Mouse (Mus musculus) regulatory T cell (primary cell): ENCODE data around the gene Ap2b1.

Source experiments
- in situ Hi-C: fragments of 300-600 bp; cut with MboI, MseI; formaldehyde crosslinking; loops from one replicate; pipeline ENCODE4 v1.15.1; 2025; ENCODE audit warnings: high pct_unique_total_duplicates

Gene Ap2b1

DNA sequence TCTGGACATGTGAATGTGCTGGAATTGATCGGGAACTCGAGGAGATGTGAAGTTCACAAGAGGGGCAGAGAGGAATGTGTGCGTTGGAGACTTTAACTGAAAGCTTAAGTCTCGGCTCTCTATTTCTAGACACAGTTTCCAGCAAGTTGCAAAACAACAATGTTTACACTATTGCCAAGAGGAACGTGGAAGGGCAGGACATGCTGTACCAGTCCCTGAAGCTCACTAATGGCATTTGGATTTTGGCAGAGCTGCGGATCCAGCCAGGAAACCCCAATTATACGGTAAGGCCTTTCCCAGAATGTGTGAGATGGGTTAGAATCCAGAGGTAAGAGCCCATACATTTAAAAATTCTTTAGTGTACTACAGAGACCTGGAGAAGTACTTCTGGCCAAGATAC lies 98.8 kb downstream of the Ap2b1 start:
- in situ Hi-C loops = no loop called here

DNA sequence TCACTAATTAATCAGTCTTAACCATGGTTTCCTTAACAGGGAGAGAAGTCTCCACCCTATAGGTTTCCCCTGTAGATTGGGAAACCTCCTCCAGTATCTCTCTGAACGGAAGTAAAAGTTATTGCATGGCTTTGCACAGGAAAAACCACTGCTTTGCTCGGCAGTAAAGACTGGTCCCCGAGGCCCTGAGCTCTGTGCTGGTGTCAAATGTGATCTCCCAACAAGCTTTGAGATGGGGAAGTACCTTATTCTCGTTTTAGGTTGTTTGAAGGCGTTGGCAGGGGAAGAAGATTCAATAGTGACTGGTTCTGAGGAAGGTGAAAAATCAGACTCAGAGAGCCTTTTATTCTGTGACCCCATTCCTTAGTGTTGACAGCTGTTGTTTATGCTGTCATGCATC lies 99.9 kb downstream of the Ap2b1 start:
- in situ Hi-C loops = no loop called here

DNA sequence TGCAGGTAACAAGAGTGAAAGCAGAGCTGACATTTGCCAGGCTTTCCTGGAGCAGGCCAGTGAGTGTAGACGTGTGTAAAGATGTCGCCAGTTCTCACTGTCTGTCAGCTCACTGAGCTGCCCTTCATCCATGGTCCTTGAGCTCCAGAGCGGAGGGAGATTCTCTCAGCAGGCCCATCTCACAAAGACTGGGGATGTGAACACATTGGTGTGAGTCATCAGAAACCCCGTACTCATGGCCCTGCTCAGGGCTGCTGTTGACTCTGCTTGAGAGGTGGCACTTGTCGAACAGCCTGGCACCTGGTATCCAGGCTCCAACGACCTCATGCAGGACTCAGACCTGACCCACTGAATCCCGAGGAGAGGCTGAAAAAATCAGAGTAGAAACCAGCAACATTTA lies 105.0 kb downstream of the Ap2b1 start:
- in situ Hi-C loops = no loop called here

DNA sequence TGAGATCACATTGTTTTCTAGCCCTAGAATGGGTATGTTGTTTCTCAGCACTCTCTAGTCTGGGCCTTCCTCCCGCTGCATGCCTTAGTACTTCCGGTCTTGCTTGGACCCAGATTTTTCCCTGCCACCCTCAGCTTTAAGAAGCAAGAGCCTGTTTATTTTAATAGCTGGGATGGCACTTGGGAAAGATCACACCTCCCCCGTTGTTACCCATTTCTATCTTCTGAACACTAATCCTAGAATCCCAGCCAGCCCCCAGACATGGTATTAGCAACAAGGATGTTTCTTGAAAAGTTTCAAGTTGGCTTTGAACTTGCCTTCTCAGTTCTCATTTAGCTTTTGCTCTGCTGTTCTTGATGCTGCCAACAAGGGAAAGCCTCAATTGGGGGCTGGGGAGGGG lies 107.6 kb downstream of the Ap2b1 start:
- in situ Hi-C loops = no loop called here

DNA sequence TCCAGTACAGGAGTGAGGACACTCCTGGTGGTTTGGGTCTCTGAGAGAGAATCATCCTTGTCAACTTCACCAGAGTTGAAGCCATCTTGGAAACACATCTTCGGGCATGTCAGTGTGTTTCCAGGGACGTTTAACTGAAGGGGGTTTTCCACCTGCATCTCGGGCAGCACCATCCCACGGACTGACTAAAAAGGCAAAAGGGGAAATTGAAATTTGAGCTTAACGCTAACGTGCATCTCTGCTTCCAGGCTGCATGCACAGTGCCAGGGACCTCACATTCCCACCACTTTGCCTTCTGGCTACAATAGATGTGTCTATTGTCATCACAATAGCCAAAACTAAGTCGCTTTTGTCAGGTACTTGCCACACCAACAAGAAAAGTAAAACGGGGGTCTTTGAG lies 109.4 kb downstream of the Ap2b1 start:
- in situ Hi-C loops = no loop called here

DNA sequence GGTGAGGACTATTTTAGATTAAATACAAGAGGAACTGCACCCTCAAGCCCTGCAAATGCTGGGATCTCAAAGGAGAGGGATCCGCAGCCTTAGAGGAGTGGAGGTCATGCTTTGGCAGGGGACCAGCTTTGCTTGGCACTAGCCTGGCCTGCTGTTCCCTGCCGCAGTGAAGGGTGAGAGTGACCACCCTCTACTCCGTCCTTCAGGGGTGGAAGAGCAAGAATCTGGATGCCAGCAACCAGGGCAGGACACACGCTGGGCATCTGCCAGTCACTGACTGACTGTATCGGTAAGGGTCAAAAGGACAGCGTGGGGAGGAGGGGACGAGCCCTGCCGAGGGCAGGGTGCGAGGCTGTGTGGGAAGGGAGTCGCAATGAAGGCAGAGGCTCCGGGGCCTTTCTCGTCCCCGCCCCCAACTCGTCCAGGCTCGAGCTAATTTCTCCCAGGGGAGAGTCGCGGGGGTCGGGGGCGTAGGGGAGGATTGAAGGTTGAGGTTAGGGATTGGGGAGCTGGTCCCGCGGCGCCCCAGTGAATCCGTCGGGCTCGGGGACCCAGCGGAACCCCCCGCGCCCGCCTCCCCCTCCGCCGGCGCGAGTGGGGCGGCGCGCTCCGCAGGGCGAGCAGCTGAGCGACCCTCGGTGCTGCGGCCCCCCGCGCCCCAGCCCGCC lies 110.4 kb downstream of the Ap2b1 start, which contains the start of gene Rasl10b:
Rasl10b (plus strand) TSS at position 51 of the 668 bp plus-strand sequence.
- in situ Hi-C loops = no loop called here

DNA sequence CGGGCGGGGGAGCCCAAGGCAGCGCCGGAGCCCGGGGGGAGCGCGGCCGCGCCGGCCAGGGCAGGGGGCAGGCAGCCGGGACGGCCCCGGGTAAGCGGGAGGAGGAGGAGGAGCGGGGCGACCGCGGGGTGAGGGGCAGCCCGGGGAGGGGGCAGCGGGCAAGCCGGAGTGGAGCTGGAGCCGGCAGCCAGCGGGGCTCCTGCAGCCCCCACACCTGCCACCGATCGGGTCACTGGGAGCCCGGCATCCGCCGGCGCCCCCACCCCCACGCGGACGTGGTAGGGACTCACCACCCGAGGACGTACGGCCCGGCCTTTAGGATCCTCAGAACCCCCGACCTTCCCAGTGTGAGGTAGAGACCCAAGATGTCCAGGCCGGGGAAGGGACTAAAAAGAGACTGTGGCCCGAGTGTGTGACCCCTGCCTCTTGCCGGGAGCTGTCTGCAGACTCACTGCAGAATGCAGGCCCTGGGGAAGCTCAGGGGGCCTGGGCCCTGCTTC lies 111.0 kb downstream of the Ap2b1 start:
- in situ Hi-C loops = no loop called here

DNA sequence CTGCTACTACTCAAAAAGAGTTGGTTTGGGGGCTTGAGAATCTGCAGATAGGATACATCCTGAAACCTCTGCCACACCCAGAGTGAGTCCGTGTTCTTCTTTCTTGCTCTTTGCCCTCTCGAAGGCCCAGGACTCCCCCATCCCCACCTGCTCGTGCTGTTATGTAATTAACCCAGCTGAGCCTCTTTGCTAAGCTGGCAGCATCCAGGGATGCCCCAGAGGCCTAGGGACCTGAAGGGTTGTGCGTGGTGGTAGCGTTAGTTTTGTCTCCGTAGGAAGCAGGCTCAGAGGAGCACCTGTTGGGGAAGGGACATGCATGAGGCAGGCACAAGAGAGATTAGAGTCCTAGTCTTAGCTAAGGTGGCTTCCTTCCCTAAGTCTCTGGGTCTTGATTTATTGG lies 111.7 kb downstream of the Ap2b1 start:
- in situ Hi-C loops = no loop called here

DNA sequence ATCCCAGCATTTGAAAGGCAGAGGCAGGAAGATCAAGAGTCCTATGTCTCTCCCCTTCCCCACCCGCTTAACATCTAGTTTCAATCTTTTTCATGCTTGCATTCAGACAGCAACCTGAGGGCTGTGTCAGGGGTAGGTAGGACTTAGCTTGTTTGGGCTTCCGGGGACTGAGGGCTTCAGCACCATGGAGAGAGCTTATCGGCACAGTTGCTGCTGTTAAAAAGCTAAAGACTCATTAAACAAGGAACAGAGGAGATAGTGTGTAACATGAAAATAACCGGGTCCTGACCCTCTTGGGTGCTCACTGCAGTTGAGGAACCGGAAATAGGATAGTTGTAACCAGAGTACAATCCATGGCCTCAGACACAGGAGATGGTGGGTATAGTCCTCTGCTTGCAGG lies 118.3 kb downstream of the Ap2b1 start:
- in situ Hi-C loops = no loop called here

DNA sequence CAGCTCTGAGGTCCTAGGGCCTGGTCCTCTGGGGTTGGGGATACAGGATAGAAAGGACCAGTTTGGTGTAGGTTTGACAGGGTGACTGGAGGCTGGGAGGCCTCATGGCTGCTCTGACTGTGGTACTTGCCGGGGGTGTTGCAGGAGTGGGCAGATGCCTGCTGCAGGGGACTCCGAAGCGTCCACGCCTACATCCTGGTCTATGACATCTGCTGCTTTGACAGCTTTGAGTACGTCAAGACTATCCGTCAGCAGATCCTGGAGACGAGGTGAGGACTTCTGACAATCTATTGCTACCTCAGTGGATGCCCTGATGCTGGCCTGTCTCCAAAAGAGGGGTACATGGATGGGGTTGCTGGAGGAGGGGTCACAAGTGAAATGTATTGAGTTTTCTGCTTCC lies 118.9 kb downstream of the Ap2b1 start:
- in situ Hi-C loops = no loop called here

DNA sequence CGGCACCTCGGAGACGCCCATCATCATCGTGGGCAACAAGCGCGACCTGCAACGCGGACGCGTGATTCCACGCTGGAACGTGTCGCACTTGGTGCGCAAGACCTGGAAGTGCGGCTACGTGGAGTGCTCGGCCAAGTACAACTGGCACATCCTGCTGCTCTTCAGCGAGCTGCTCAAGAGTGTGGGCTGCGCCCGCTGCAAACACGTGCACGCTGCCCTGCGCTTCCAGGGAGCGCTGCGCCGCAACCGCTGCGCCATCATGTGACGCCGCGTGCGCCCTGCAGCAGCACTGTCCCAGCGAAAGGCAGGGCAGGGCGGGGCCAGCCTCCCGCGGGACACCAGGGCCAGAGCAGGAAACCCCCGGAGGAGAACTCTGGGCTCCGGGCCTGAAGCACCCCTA lies 119.7 kb downstream of the Ap2b1 start:
- in situ Hi-C loops = no loop called here

DNA sequence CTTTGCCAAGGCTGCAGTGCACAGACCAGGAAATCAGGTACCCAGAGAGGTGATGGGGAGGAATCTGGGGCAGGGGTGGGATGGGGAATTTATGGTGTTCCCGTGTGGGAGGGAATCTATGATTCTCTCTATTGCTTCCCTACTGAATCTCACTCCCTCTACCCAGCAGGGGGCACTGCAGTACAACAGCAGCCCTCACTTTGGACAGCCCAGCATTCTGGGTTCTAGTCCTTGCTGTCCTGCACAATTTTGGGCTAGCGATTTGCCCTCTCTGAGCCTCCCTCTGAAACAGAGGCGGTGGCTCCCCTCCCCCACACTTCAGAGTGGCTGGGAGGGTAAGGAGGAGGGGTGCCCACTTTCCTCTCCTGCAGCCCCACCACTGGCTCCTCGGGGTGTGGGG lies 121.5 kb downstream of the Ap2b1 start:
- in situ Hi-C loops = loop anchor here (5.0 kb wide), 1 partner anchor 68 kb away; no protein-coding TSS in a partner anchor

DNA sequence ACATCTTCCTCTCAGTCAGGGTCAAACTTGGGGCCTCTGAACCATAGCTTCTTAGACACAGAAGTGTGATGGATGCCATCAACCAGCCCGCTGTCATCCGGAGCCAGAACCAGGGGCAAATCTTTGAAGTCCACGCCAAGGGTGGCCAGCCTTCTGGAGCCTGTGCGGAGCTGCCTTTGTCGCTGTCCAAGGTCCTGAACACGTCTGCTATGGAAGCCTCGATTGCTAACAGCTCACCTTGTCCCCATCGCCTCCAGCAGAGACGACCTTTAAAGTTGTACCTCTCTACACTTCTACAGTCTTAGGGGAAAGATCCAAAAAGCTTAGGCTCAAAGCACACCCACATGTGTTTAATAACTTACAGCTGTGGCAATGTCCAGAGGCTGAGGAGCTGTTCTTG lies 122.5 kb downstream of the Ap2b1 start:
- in situ Hi-C loops = loop anchor here (5.0 kb wide), 1 partner anchor 69 kb away; no protein-coding TSS in a partner anchor

DNA sequence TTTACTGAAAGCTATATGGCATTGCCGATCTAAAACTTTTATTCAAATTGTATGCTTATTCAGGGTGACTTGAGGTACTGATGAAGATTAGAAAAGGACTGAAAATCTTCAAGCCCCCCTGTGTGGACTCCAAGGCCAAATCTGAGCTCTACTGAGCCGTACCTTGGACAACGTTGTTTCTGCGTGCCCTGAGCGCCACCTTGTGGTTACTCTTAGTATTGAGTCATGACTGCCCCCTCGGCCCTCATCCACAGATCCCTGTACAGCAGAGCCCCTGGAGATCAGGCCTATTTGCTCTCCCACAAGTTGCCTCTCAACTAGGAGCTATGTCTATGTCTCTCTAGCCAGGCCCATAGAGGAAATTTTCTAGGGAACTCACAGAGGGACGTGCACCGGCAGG lies 125.9 kb downstream of the Ap2b1 start:
- in situ Hi-C loops = loop anchor here (5.0 kb wide), 1 partner anchor 72 kb away; no protein-coding TSS in a partner anchor

DNA sequence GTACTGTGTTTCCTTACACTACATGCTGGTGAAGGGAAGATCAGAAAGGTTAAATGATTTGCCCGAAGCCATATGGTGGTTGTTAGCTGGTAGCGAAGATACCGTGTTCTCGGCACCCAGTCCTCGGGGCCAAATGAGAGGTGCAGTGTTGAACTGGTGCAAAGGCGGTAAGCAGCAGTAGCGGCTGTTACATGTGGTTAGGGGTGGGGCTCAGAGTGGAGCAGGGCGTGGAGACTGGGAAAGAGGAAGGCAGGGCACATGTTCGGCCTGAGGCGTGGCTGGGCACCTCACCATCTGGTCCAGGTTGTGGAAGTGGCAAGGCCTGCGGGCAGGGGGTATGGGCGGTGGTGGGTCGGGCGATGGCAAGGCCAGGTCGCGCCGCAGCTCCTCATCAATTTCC lies 128.1 kb downstream of the Ap2b1 start:
- in situ Hi-C loops = no loop called here

DNA sequence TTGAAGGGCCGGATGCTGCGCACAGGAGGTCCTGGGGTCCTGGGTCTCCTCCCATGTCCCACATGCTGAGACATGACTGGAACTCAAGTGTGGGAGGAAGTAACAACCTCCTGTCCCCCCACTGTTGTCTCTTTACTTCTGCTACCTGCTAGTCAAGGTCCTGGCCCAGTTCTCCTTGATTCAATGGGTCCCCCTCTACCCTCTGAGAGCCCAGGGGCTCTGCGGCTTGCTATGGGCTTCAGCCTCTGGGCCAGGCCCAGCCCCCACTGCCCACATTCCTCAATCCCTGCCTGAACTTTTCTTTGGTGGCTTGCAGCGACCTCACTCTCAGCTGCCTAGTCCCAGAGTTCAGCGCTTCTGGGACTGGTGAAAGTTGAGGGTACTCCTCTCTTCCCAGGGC lies 130.5 kb downstream of the Ap2b1 start, which contains the start of gene Gas2l2:
Gas2l2 (minus strand) TSS at position 101 of the 400 bp plus-strand sequence.
- in situ Hi-C loops = no loop called here

DNA sequence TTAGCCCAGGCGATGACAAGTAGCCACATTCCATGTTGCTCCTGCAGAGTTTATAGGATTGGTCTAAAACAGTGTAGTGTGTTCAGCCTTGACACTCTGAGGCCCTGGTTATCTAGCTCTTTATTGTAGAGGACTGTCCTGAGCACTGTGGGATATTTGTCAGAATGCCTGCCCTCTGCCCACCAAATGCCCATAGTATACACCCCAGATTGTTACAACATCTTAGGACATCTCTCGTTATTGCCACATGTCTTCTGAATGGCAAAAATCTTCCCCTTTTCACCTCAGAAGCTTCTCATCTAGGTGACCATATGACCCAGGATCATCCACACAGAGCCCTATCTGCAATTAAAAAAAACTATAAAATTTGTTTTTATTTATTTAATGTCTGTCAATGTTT lies 133.7 kb downstream of the Ap2b1 start:
- in situ Hi-C loops = no loop called here

DNA sequence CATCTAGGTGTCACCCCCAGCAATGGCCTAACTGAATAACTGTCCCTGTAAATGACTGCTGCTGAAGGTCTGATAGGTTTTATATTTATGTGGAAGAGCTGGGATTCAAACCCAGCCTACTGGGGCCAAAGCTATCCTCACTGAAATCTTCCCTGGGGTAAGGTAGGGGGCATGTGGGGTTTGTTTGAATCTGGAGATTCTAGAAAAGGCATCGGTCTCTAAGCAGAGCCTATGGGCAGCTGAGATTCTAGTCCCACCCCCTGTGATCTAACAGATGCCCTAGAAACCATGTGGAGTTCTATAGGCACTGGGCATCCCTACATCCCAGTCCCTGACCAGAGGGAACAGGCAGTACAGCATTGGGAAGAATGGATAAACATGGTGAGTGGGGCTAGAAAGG lies 138.6 kb downstream of the Ap2b1 start, which contains the start of gene 1700020L24Rik:
1700020L24Rik (plus strand) TSS at position 301 of the 400 bp plus-strand sequence.
- in situ Hi-C loops = no loop called here

DNA sequence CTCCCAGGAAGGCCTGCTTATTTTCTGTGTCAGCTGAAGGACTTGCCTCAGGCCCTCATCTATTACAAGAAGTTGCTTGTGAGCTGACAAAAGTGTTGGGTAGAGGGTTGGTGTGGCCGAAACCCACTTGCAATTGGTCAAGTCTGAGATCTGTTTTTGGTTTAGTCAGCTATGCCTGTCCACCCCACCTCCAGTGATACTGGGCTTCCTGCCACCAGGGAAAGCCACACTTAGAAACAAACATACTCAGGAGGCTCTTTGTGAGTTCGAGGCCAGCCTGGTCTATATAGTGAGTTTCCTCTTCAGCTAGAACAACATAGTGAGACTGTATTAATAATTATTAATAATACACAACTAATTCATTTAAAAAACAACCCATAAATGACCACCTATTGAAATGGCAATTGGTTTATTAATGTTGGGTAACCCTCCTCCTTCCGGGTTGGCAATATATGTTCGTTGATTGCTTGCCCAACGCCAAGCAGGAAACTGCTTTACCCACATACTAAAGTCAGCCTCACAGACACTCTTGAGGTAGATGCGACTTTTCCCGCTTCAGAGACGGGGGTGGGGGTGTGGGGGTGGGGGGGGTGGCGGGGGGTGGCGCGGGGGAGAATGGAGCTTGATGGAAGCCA lies 140.7 kb downstream of the Ap2b1 start:
- in situ Hi-C loops = no loop called here

DNA sequence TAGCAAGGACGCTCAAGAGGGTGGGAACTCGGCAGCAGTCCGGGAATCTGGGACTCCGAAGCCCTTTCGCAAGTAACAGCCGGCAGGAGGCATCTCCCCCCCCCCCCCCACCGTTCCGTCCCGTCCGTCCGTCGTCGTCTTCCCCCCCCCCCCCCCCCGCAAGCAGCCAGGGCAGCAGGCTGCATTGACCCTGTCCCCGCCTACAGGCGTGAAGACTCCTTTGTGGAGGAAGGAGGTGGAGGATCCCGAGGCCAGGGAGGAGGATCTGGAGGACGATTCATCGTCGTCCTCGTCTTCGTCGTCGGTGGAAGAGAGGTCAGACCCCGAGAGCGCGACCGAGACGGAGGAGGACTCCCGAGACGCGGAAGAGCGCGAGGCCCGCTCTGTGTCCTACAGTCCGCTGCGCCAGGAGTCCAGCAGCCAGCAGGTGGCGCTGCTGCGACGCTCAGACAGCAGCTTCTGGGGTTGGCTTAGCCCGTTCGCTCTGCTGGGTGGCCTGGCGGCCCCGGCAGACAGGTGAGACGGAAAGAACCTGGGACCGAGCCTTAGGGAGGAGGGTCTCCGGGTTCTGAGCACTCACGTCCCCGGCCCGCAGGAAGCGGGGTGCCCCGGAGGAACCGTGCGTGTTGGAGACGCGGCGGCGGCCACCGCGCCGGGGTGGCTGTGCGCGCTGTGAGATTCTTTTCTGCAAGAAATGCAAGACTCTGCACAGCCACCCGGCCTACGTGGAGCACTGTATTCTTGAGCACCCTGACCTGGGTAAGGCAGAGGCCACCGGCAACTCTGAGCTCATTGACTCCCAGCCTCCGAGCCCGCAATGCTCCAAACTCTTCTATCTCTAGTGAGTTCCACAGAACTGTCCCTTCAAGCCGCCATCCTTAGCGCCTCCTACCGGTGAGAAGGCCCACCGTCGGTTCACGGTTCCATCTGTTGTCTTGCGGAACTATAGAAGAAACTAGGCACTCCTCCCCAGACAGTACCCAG lies 141.5 kb downstream of the Ap2b1 start:
- in situ Hi-C loops = no loop called here

DNA sequence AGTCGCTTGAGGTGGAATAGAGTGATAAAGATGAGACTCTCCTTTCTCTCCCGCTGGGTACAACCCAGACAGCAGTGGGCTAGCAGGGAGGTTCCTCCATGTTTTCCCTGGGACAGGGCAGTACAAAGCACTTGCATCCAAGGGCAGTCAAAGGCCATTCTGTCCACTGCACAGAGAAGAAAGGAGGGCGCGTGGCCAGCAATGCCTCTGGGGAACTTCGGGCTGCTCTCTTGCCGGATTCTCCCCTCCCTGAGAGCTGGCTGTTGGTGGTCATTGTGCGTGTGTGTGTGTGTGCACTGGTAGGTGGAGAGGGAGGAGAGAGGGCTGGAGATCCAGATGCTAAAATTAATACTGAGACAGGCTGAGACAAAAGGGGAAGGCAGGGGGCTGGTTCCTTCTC lies 142.4 kb downstream of the Ap2b1 start:
- in situ Hi-C loops = no loop called here
